Mouse (Mus musculus): Measurements from ENCODE around the gene Tbr1. TPM values are rescaled to one million over a fixed set of nuclear protein-coding genes. Genes with fewer than 3 reads are reported as not detected.

Gene Tbr1
- total RNA-seq, 2 experiments from 2014 or later, result not detected

- intact Hi-C loops (cut with DNase I), result no loop called here
- no peak for DNase-seq (ENCODE audit: low spot score)
Observed at GRCm38 (mm10) chr2:61810751-61811150, 8.0 kb downstream of the Tbr1 start.

GRCm38 (mm10) chr2:61811163-61811506 is 8.4 kb downstream of the Tbr1 start:
- no peak for DNase-seq (ENCODE audit: low spot score)
- intact Hi-C loops (cut with DNase I), result no loop called here

GRCm38 (mm10) chr2:61811507-61812421 is 9.0 kb downstream of the Tbr1 start:
- no peak for DNase-seq (ENCODE audit: low spot score)
- intact Hi-C loops (cut with DNase I), result no loop called here

- no peak for DNase-seq (ENCODE audit: low spot score)
- intact Hi-C loops (cut with DNase I), result no loop called here
Observed at GRCm38 (mm10) chr2:61812536-61812935, 9.8 kb downstream of the Tbr1 start.

GRCm38 (mm10) chr2:61813106-61813505 is 10.4 kb downstream of the Tbr1 start:
- DNase-seq (ENCODE audit: low spot score), result no peak
- intact Hi-C loops (cut with DNase I), result no loop called here

- intact Hi-C loops (cut with DNase I), result no loop called here
- no peak for DNase-seq (ENCODE audit: low spot score)
Observed at GRCm38 (mm10) chr2:61813521-61813920, 10.8 kb downstream of the Tbr1 start.

GRCm38 (mm10) chr2:61814548-61815473 is 12.1 kb downstream of the Tbr1 start:
- intact Hi-C loops (cut with DNase I), result no loop called here
- no peak for DNase-seq (ENCODE audit: low spot score)

- intact Hi-C loops (cut with DNase I), result no loop called here
- DNase-seq (ENCODE audit: low spot score), result no peak
Observed at GRCm38 (mm10) chr2:61815583-61816313, 13.0 kb downstream of the Tbr1 start.

- DNase-seq (ENCODE audit: low spot score), result no peak
- intact Hi-C loops (cut with DNase I), result no loop called here
Observed at GRCm38 (mm10) chr2:61818197-61818596, 15.5 kb downstream of the Tbr1 start.

GRCm38 (mm10) chr2:61820203-61820602 is 17.5 kb downstream of the Tbr1 start:
- intact Hi-C loops (cut with DNase I), result no loop called here
- DNase-seq (ENCODE audit: low spot score), result no peak

GRCm38 (mm10) chr2:61823426-61824140 is 20.9 kb downstream of the Tbr1 start:
- DNase-seq (ENCODE audit: low spot score), result no peak
- intact Hi-C loops (cut with DNase I), result no loop called here

- no peak for DNase-seq (ENCODE audit: low spot score)
- intact Hi-C loops (cut with DNase I), result no loop called here
Observed at GRCm38 (mm10) chr2:61837243-61837806, 34.6 kb downstream of the Tbr1 start.

Small RNA genes lying within 50 kb of the gene (microRNA-seq; reads per million reads assigned to microRNA genes)
- gene Gm22403, result not detected

Other genes with a start within 250 kb of the Tbr1 start
- gene Tank, start 224.3 kb upstream of the Tbr1 start, total RNA-seq (2021), result 10 to 100 TPM; 17.6 to 20.9 TPM
- 10 to 100 TPM; 55.0 to 58.9 TPM for gene Psmd14, start 91.2 kb upstream of the Tbr1 start, total RNA-seq (2021)
- not detected for gene Slc4a10, start 243.5 kb downstream of the Tbr1 start, total RNA-seq (2021)

Data from heart, postnatal 25 days (tissue).